Mouse (Mus musculus): ENCODE measurements around the gene Gm37240. TPM values are rescaled to one million over a fixed set of nuclear protein-coding genes. Genes with fewer than 3 reads are reported as not detected.

The Gm37240 gene
- total RNA-seq, 2 experiments from 2014 or later = 38.8 to 39.2 TPM

DNA sequence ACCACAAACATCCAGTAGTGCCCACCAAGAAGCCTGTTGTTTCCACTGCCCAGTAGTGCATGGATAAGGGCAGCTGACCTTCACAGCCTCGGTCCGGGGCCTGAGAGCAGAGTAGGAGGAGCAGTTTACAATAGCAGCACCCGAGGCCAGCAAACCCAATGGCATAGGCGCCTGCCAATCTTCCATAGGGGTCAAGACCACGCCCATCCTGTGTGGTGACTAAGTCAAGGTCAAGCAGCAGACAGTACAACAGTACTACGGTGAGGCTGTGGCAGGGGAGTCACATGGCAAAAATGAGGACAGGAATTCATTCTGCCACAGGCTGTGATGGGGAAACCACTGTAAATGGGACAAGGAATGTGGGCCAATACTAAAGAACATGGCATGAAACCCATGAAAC, 417.6 kb downstream of the Gm37240 start:
- intact Hi-C loops (cut with DNase I) = no loop called here
- no peak for DNase-seq (ENCODE audit: low spot score)

DNA sequence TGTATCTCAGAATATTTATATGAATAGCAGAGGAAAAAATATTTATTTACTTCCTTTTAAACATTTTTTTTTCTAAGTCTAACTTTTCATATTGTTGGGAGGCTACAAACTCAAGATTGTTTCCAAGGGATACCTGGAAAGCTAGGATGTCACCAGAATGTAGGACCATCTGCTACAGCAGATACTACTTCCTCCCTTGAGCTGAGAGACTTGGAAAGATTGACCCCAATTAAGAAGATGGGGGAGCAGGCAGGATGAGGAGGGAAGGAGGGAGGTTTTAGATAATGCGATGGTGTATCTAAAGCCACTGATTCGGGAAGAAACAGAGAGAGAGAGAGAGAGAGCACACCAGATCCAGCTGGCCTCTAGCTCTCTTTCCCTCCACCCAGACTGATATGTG, 418.3 kb downstream of the Gm37240 start:
- intact Hi-C loops (cut with DNase I) = no loop called here
- no peak for DNase-seq (ENCODE audit: low spot score)

DNA sequence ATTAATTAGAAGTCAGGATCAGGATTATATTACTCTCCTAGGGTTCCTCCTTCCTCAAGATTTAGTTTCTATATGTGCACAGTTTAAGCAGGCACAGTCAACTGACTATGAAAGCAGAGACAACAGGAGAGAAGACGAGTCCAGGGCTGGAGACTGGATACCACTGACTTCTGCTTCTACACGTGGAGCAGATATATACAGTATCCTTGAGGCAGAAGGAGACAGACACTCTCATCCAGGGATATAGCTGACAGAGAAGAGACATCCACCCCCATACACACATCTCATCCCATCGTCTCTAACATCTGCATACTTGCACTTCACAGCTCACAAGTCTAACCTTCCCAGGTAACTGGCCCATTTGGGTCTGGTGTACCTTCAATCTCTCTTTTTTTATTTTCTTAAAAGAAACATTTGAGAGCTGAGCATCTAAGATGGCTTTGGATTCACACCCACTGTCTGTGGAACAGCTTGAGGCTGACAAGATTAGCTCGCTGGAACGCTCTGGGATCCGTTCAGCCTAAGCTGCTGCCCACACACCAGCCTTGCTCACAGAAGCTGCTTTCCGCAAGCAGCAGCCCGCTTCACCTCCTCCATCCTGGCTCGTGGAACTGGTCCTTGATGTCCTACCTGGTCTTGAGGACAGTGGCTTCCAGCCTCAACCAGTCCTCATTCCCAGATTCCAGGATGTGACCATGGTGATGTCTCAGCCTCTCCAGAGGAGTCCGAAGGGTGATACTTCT, 421.9 kb downstream of the Gm37240 start:
- intact Hi-C loops (cut with DNase I) = no loop called here
- DNase-seq (ENCODE audit: low spot score) = no peak

DNA sequence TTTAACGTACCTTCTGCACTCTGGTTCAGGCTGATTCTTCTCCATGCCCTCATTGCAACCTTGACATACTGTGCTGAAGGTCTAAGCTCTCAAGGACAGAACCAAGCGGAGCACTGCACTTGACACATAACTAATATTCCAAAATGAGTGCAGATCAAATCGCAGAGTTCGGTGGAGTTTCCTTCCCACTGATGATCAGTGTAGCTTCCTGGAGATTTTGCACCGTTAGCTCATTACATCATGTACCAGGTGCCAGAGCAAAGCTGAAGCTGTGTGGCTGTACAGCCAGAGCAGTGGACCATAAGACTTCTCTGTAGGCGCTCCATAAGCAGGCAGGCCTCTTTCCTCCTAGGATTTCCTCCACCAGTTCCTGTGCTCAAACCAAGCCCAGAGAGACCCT, 427.3 kb downstream of the Gm37240 start:
- DNase-seq (ENCODE audit: low spot score) = no peak
- intact Hi-C loops (cut with DNase I) = no loop called here

DNA sequence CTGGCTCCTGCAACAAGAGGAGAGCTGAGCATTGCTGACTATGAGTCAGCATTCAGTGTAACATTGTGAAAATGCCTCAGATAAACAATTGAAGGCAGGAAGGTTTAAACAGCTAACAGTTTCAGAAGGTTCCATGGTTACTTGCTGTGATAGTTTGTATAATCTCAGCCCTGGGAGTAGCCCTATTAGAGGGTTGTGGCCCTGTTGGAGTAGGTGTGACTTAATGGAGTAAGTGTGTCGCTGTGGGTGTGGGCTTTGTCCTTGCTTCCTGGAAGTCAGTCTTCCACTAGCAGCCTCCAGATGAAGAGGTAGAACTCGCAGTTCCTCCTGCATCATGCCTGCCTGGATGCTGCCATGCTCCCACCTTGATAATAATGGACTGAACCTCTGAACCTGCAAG, 430.3 kb downstream of the Gm37240 start:
- DNase-seq (ENCODE audit: low spot score) = no peak
- intact Hi-C loops (cut with DNase I) = no loop called here

DNA sequence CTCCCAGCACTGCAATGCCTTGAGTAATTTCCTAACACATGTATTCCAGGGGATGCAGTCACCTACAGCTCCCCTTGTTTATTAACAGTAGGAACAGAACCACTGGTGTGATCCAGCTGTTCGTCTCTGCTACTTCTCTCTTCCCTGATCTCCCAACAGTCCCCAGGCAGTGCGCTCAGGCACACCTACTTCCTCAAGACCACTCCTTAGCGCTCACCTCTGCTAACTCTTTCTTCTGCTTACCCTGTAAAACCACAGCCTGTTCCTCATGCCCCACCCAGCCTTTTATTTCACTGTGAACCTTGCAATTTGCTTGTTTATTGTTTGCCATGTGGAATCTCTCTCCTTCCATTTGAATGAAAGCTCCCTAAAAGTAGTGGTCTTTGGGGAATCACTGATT, 431.9 kb downstream of the Gm37240 start:
- intact Hi-C loops (cut with DNase I) = no loop called here
- DNase-seq (ENCODE audit: low spot score) = no peak

DNA sequence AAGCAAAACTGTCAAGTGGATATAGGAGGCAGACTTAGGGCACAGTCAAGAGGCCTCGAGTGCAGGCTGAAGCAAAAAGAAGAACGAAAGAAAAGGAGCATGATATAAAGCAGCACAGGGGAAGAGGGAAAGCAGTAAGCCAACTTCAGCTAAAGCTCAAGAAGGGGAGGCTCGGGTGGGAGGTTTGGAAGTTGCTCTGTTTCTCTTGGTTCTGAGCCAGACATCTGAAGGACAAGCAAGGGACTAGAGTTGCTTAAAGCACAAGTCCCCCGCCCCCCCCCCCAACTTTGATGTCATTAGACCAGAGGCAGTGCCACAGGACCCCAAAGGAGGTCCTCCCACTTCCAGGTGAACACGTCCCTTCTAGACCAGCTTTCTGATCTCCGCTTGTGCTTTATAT, 433.3 kb downstream of the Gm37240 start:
- DNase-seq (ENCODE audit: low spot score) = no peak

DNA sequence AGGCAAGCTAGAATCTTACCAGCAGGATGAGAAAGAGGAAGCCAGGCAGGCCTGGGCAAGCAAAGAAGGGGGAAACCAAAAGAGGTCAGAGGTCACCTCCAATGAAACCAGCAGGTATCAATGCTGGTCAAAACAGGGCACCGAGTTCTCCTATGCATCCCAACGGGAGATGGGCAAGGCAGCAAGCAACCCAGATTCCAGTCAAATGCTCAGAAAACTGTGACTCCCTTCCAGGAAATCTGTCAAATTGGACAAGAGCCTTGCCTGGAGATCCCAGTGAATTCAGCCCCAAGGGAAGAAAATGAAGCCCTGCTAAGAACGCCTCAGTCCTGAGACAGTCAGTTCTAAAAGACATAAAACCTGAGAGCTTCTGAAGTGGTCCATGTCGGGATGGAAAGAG, 437.9 kb downstream of the Gm37240 start:
- no peak for DNase-seq (ENCODE audit: low spot score)
- intact Hi-C loops (cut with DNase I) = no loop called here

More for the DNA sequence above, 433.3 kb downstream of the Gm37240 start:
- intact Hi-C loops (cut with DNase I) = no loop called here

DNA sequence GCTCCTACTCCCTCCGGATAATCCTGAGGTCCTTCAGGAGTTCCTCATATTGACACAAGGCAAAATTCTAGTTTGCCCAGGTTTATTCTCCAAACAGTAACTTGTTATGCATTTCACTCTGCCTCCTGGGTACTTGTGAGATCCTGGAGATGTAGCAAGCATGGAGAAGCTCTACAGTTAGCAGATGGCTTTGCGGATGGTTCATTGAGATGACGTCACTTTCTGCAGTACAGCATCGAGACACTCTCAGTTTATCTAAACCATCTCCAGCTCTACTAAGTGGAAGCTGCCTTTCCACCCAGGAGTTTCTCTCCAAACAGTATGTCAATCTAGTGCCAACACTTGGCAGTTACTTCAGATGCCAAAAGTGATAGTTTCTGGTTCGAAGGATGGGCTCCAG, 444.5 kb downstream of the Gm37240 start:
- intact Hi-C loops (cut with DNase I) = no loop called here
- no peak for DNase-seq (ENCODE audit: low spot score)

DNA sequence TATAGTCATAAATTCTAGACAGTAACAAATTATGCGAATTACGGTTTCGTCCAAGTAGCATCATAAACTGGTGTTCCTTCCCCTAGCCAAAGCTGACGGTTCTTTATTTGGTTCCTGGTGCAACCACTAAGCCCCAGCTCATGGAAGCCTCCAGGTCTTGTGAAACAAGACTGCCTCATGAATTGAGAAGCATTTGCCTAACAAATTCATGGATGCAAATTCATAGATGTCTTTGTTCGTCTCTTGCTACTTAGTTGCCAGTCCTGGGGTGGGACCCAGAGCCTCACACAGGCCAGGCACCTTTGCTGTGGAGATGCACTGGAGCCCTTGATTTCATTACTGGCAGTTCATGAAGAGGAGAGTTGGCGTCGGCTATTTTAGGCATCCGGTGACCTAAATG, 445.1 kb downstream of the Gm37240 start:
- no peak for DNase-seq (ENCODE audit: low spot score)
- intact Hi-C loops (cut with DNase I) = no loop called here

DNA sequence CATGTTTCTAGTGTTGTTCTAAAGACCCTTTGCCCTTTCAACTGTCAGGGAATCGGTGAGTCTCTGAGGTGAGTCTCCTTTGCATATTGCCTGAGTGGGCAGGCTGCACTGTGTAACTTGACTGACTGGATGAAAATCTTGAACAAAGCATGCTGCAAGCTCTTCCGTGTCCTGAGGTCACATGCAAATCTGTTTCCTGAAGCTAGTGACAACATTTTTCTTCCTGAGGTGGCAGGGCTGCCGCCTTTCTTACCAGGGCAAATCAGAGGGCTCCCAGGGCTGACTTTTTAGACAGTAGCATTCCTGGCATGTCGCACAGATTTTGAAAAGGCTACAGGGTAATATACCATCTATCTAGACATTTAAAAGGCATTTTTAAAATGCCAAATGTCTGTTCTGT, 451.9 kb downstream of the Gm37240 start:
- intact Hi-C loops (cut with DNase I) = no loop called here
- no peak for DNase-seq (ENCODE audit: low spot score)

DNA sequence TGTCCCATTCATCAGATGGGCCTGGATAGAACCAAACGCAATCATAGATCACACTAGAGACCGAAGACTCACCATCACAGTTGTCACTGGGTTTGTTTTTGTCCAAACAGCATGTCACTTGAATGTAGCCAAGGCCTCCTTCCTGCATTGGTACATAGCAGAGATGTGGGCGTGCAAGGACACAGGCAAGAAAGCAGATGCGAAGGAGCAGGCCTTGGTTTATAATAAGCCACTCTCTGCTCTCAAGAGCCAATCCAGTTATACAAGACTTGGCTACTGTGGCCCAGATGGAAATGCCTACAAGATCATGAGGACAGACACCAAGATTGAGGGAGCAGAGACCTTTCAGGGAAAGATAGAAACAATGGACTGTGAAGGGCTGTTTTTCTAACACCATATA, 456.1 kb downstream of the Gm37240 start:
- no peak for DNase-seq (ENCODE audit: low spot score)
- intact Hi-C loops (cut with DNase I) = no loop called here

DNA sequence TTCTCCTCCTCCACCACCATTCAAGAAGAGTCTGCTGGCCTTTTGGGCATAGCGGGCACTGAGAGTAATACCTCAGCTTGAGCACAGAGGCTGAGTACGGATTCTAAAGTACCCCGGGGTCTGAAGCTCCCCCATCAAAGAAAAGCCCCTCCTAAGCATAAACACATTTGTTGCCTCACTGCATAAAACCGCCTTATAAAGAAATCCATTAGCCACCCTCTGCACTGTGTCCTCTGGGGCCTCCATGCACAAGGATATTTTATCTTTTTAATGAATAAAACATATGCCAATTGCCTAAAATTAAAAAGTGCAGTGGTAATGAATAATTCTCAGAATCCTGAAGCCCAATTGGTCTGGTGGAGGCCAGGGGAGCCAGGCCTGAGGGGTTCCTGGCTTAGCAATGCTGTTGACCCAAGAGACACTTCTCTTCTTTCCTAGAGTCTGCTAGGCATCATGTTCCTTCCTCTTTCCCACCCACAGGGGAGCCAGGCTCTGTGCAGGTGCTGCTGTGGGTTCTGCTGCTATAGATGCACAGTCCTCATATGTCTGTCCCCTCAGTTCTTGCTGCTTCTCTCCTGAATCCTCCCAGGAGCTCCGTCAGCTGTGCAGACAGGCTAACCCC, 463.8 kb downstream of the Gm37240 start:
- intact Hi-C loops (cut with DNase I) = no loop called here
- no peak for DNase-seq (ENCODE audit: low spot score)

DNA sequence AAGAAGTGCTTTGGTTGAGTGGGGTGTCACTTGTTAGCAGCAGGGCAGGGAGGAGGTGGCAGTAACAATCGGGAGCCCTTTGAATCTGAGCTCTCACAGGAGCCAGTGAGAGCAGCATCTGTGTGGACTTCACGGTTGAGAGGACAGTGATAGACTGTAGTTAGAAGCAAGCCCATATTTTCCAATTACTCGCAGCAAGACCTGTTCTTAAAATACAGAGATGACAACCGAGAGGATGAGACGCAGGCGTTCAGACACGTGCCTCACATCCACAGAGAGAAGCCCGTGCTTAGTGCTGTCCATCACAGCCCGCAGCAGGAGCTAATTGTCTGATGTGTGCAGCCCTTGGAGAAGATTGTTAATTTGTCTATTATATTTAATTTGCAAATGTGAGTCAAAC, 465.9 kb downstream of the Gm37240 start:
- DNase-seq (ENCODE audit: low spot score) = no peak
- intact Hi-C loops (cut with DNase I) = no loop called here

DNA sequence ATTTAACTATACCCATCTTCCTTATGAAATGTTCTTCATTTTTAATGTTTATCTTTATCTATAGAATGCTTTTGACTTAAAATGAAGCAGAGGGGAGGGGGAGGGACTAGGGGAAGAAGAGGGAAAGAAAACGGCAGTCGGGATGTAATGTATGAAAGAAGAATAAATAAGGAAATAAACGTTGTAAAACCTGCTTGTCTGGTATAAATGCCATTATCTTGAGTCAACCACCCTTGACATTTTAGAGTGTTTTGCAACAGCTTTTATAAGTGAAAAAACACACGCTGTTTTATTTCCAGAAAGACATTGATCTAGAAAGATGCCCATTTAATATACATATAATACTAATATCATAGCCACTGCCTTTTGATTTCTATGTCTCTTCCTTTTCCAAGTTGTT, 469.7 kb downstream of the Gm37240 start:
- intact Hi-C loops (cut with DNase I) = no loop called here
- no peak for DNase-seq (ENCODE audit: low spot score)

DNA sequence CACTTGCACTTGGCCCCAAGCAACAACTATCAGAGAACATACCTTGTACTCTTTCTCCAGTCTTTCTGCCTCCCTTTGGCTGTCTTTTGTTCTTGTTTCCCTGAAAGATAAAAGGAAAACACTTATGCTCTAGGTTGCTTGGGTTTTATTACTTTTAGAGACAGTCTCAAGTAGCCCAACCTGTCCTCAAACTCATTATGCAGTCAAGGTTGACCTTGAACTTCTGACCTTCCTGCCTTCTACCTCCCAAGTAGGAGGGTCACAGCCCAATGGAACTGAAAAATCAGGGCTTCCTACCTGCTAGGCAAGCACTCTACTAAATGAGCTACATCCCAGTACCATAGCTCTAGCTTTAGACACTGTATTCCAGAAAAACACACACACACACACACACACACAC, 488.5 kb downstream of the Gm37240 start:
- intact Hi-C loops (cut with DNase I) = no loop called here
- DNase-seq (ENCODE audit: low spot score) = no peak

DNA sequence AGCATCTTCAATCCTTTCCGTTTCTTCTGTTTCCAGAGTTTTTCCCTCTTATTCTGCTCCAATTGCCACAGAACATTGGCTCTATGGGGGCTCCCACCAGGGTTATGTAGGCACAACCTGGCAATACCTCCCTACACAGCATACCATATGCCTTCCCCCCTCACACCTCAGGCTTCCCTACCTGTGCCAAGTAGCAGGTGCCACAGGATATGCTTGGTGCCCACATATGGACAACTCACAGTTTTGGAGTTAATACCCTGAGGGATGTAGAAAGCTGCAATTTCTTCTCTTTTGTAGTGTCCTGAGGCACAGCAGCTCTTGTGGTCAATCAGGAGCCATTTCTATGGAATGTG, 488.9 kb downstream of the Gm37240 start:
- intact Hi-C loops (cut with DNase I) = no loop called here
- no peak for DNase-seq (ENCODE audit: low spot score)

DNA sequence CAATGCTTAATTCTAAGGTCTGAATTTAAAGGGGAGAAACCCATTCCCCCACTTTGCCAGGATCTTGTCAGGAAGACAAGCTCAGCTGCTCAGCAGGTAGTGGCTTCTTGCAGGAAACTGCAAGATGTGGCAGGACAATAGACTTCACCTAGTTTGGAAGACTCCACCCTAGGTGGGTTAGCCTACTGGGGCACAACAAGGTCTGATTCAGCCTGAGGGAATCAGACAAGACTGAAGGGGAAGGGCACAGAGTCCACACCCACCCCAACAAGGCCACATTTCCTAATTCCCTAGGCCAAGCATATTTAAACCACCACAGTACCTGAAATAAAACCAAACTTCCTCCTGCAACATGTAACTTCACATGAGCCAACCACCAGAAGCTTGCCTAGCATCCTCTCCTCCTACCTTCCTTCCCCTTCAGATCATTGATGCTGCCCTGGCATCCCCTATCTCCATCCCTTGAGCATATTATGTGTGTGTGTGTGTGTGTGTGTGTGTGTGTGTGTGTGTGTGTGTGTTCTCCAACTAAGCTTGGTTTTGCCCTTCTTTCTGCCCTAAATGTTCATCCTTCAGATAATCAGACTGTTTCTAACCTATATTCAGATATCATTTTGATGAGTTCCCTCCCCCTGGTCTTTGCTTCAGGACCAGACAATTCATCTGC, 489.4 kb downstream of the Gm37240 start:
- DNase-seq (ENCODE audit: low spot score) = no peak
- intact Hi-C loops (cut with DNase I) = no loop called here

DNA sequence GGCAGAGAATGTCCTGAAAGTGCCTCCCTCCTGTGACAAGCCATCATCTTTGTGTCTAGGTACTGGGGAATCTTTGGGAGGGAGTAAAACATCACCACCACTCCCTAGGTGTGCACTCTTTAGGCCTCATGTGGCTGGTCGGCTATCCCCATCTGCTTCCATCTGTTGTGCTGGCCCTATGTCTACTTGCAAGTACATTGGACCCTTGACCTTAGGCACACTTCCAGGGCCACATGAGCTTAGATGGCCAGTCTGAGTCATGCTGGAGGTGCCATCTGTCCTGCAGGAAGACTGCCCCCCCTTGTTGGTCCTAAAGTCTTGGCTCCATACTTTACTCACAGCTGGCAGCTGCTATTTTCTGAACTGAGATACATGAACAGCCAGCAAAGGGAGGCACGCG, 493.9 kb downstream of the Gm37240 start:
- no peak for DNase-seq (ENCODE audit: low spot score)
- intact Hi-C loops (cut with DNase I) = no loop called here

DNA sequence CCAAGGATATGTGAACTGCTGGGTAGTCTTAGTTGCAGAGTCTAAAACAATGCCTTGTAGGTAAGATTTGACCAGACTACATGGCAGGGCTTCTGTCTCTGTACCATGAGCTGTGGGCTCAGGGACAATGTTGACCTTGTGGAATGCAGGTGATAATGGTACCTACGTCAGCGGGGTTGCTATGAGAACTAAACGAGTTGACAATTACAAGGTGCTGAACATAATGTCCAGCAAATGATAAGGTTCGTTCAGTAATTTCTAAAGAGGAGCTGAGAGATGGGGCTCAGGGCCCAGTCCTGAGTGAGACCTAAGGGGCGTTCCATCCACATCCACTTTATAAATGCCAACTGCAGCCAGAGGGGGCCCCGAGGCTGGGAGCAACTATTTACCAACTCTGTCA, 495.6 kb downstream of the Gm37240 start:
- DNase-seq (ENCODE audit: low spot score) = no peak
- intact Hi-C loops (cut with DNase I) = no loop called here

DNA sequence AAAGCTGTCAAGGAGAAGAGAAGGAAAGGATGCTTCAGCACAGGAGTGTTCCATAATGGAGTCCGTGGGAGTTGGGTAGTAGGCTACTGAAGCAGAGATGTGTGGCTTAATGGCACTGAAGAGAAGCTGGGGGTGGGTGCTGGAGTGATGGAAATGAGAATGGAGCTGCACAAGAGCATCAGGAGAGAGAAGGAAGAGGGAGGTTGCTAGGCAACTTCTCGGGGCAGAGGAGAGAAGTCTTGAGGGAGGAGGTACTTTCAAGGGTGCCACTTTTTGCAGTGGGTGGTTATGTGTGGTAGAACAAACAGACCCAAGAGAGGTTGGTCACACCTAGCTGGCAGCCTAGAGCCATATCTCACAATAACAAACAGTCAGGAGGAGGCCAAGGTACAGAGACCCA, 496.2 kb downstream of the Gm37240 start:
- intact Hi-C loops (cut with DNase I) = no loop called here
- no peak for DNase-seq (ENCODE audit: low spot score)

DNA sequence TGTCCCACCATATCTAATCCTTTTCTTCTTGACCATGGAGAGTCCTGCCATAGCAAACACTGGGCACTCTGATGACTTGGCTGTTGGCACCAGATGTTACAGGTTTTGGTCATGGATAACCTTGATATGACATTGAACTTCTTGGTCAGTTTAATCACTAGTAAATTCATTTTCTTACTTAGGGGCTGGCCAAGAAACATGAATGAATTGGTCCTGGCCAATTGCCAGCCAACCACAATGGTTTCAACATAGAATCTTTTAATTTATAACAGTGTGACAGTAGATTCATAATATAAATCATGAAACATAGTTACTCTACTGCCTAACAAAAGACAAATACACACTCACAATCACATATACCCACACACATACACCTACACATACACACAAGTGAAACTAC, 501.9 kb downstream of the Gm37240 start:
- DNase-seq (ENCODE audit: low spot score) = no peak

More for the DNA sequence above, 501.9 kb downstream of the Gm37240 start:
- intact Hi-C loops (cut with DNase I) = loop anchor here (5.0 kb wide), 1 partner anchor 127 kb away; no protein-coding TSS in a partner anchor
